Mouse (Mus musculus): Measurements from ENCODE around the gene Kcng4.

GRCm38 (mm10) chr8:119670419-119671091 is 35.1 kb upstream of the Kcng4 start:
- no peak for TF ChIP-seq CTCF (IDR thresholded peaks at IDR 0.05; ENCODE audit: control insufficient read depth, insufficient read depth, insufficient read length)
- TF ChIP-seq USF1 (IDR thresholded peaks at IDR 0.05; ENCODE audit: low read depth) = no peak
- TF ChIP-seq FOSL1 (IDR thresholded peaks at IDR 0.05; ENCODE audit: insufficient read depth, low read length, poor library complexity, severe bottlenecking) = no peak
- TF ChIP-seq MAX (IDR thresholded peaks at IDR 0.05) = no peak
- no peak for TF ChIP-seq MYOD1 (IDR thresholded peaks at IDR 0.05; ENCODE audit: control insufficient read depth, insufficient read length, low read depth)
- TF ChIP-seq CEBPB (IDR thresholded peaks at IDR 0.05; ENCODE audit: low read depth) = no peak
- TF ChIP-seq MYOG (IDR thresholded peaks at IDR 0.05; ENCODE audit: control insufficient read depth, extremely low read depth, insufficient read length) = no peak

Data from C2C12 (cell line).